Mouse (Mus musculus): ENCODE results near the gene Ergic2.

The Ergic2 gene

GRCm38 (mm10) chr6:148211897-148212680, at the start of gene Ergic2:
Gene Ergic2 (minus strand): TSS chr6:148212374.
- DNase-seq (ENCODE audit: low read depth): peak; percentile 100

- DNase-seq (ENCODE audit: low read depth): no peak
These were observed 48.5 kb upstream of the Ergic2 start for GRCm38 (mm10) chr6:148260729-148261101.

GRCm38 (mm10) chr6:148259979-148260728, 48.0 kb upstream of the Ergic2 start:
- no peak for DNase-seq (ENCODE audit: low read depth)

- no peak for DNase-seq (ENCODE audit: low read depth)
These were observed 46.9 kb upstream of the Ergic2 start for GRCm38 (mm10) chr6:148259074-148259473.

- peak; percentile 65 for DNase-seq (ENCODE audit: low read depth)
These were observed 45.6 kb upstream of the Ergic2 start for GRCm38 (mm10) chr6:148257805-148258204.

- no peak for DNase-seq (ENCODE audit: low read depth)
These were observed 43.9 kb upstream of the Ergic2 start for GRCm38 (mm10) chr6:148256109-148256508.

- no peak for DNase-seq (ENCODE audit: low read depth)
These were observed 43.4 kb upstream of the Ergic2 start for GRCm38 (mm10) chr6:148255395-148256053.

- no peak for DNase-seq (ENCODE audit: low read depth)
These were observed 37.0 kb upstream of the Ergic2 start for GRCm38 (mm10) chr6:148249221-148249620.

- peak; percentile 81 for DNase-seq (ENCODE audit: low read depth)
These were observed 36.5 kb upstream of the Ergic2 start for GRCm38 (mm10) chr6:148248625-148249024.

- no peak for DNase-seq (ENCODE audit: low read depth)
These were observed 34.4 kb upstream of the Ergic2 start for GRCm38 (mm10) chr6:148246544-148246943.

GRCm38 (mm10) chr6:148244836-148245235, 32.7 kb upstream of the Ergic2 start:
- DNase-seq (ENCODE audit: low read depth): no peak

- DNase-seq (ENCODE audit: low read depth): peak; percentile 34
These were observed 30.1 kb upstream of the Ergic2 start for GRCm38 (mm10) chr6:148242304-148242703.

- no peak for DNase-seq (ENCODE audit: low read depth)
These were observed 29.5 kb upstream of the Ergic2 start for GRCm38 (mm10) chr6:148241685-148242084.

GRCm38 (mm10) chr6:148239311-148239710, 27.1 kb upstream of the Ergic2 start:
- DNase-seq (ENCODE audit: low read depth): peak; percentile 29

GRCm38 (mm10) chr6:148237453-148237852, 25.3 kb upstream of the Ergic2 start:
- DNase-seq (ENCODE audit: low read depth): no peak

GRCm38 (mm10) chr6:148234105-148234828, 22.1 kb upstream of the Ergic2 start:
- no peak for DNase-seq (ENCODE audit: low read depth)

GRCm38 (mm10) chr6:148227542-148227941, 15.4 kb upstream of the Ergic2 start:
- DNase-seq (ENCODE audit: low read depth): no peak

- DNase-seq (ENCODE audit: low read depth): no peak
These were observed 10.5 kb upstream of the Ergic2 start for GRCm38 (mm10) chr6:148222686-148223085.

GRCm38 (mm10) chr6:148218235-148219076, 6.3 kb upstream of the Ergic2 start:
- peak; percentile 87 for DNase-seq (ENCODE audit: low read depth)

GRCm38 (mm10) chr6:148216752-148217151, 4.6 kb upstream of the Ergic2 start:
- DNase-seq (ENCODE audit: low read depth): no peak

GRCm38 (mm10) chr6:148214765-148215164, 2.6 kb upstream of the Ergic2 start:
- peak; percentile 88 for DNase-seq (ENCODE audit: low read depth)

All from 416B (cell line).